Mouse (Mus musculus) midbrain, embryonic 12.5 days (tissue): Measurements from ENCODE around the gene Dhx34. TPM values are rescaled to one million over a fixed set of nuclear protein-coding genes. Genes with fewer than 3 reads are reported as not detected.
A peak's percentile ranks its signal among the peaks of the same experiment; 100 is the strongest.

Experiments used
- ATAC-seq: fragments of 200-750 bp; cut with Nextera tagmentation; 2 replicates; pipeline ENCODE4 v1.8.0; 2017; ENCODE audit warnings: low read depth, moderate TSS enrichment, moderate library complexity; ENCODE audit not compliant: low FRiP score
- H3K27ac ChIP-seq: fragments of 300-500 bp; sonication (generic); replicated peaks from 2 replicates; pipeline ENCODE4 v1.5.1; 2016; ENCODE audit warnings: mild to moderate bottlenecking
- H3K27me3 ChIP-seq: fragments of 300-500 bp; sonication (generic); 2 replicates; pipeline ENCODE4 v1.6.1; 2016; ENCODE audit warnings: mild to moderate bottlenecking
- H3K36me3 ChIP-seq: fragments of 300-500 bp; sonication (generic); 2 replicates; pipeline ENCODE4 v1.6.1; 2016
- H3K4me1 ChIP-seq: fragments of 300-500 bp; sonication (generic); 2 replicates; pipeline ENCODE4 v1.6.1; 2016
- H3K4me2 ChIP-seq: fragments of 300-500 bp; sonication (generic); replicated peaks from 2 replicates; pipeline ENCODE4 v1.6.1; 2016; ENCODE audit warnings: mild to moderate bottlenecking, moderate library complexity
- H3K4me3 ChIP-seq: fragments of 300-500 bp; sonication (generic); 2 replicates; pipeline ENCODE4 v1.5.1; 2016; ENCODE audit warnings: mild to moderate bottlenecking
- H3K9ac ChIP-seq: fragments of 300-500 bp; sonication (generic); replicated peaks from 2 replicates; pipeline ENCODE4 v1.6.1; 2016; ENCODE audit warnings: mild to moderate bottlenecking, moderate library complexity
- H3K9me3 ChIP-seq: fragments of 300-500 bp; sonication (generic); 2 replicates; pipeline ENCODE4 v1.6.1; 2016; ENCODE audit warnings: mild to moderate bottlenecking
- WGBS: fragments of 180-500 bp; shearing (Covaris S2); methylation state at CpG from one replicate; pipeline ENCODE4 v1.1.7; 2016; 5-methylcytosine and 5-hydroxymethylcytosine counted together
- polyA plus RNA-seq: library from polyadenylated mRNA; unstranded; fragments of >200 nt; fragmentation: Nextera tagmentation; extraction: Ambion mirVana; gene quantifications from 2 replicates; pipeline ENCODE4 v1.2.1, GENCODE M21; 2016

The Dhx34 gene
- polyA plus RNA-seq, 1 experiment from 2014 or later: 18.9 TPM

DNA sequence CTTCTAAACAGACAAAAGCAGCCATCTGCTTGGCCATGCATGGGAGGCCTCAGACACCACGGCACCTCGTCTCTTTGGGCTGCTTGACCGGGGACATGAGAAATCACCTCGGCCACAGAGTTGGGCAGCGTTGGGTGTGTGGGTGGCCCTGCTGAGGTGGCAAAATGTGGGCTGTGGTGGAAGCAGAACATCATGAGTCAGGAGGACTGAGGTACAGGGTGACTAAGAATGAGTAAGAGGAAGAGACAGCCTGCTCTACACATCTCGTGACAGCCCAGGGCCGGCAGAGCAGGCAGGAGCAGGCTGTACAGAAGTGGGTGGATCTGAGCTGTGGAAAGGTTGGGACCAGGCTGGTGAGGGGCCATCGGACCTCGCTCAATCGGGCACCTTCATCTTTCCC lies 14.3 kb downstream of the Dhx34 start:
- no peak for ATAC-seq
- H3K4me2 ChIP-seq: no peak overlapping the region
- H3K9me3 ChIP-seq: no peaks in the 10 kb centered on the region
- peaks cover 88% of the 10 kb centered on the region for H3K36me3 ChIP-seq
- H3K4me1 ChIP-seq: no peaks in the 10 kb centered on the region
- H3K9ac ChIP-seq: no peak overlapping the region
- no peak overlapping the region for H3K4me3 ChIP-seq
- 93% methylated on average over 10 of the region's 10 CpGs for WGBS
- no peak overlapping the region for H3K27ac ChIP-seq
- no peaks in the 10 kb centered on the region for H3K27me3 ChIP-seq

DNA sequence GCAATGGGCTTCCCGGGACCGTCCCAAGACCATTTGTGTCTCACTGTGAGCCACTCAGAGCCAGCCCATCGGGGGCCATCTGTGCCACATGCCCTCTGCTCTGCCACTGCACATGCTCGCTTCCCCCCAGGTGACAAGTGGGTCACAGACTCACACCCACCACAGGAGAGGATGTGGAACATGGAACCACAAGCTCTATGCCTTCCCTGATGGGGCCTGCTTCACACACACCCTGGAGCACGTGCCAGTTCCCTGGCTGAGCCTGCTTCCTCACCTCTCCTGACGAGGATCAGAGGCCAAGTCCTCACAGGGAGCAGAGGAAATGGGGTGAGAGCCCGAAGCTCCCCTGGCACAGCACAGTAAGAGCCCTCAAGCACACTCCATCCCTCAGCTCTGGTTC lies 14.8 kb downstream of the Dhx34 start:
- WGBS: 90% methylated on average over 7 of the region's 7 CpGs
- H3K4me3 ChIP-seq: no peak overlapping the region
- no peaks in the 10 kb centered on the region for H3K4me1 ChIP-seq
- H3K4me2 ChIP-seq: no peak overlapping the region
- H3K27me3 ChIP-seq: no peaks in the 10 kb centered on the region
- H3K9me3 ChIP-seq: no peaks in the 10 kb centered on the region
- no peak overlapping the region for H3K9ac ChIP-seq
- no peak for ATAC-seq
- H3K36me3 ChIP-seq: peaks cover 90% of the 10 kb centered on the region
- no peak overlapping the region for H3K27ac ChIP-seq

DNA sequence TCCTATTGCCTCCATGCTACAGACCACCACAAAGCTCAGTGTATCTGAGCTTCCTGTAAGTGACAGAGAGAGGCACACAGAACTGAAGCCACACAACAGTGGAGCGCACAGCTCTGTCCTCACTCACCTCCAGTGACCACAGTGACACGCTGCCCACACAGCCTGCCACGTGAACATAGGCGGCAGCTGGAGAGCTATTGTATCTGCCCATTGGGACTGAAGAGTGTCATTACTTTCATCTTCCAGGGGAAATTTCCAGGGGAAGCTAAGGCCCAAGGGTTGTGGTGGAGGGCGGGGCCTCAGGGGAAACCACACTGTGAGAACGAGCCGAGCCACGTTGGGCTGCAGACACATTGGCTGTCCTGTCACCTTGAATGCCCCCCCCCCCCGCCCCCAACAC lies 17.0 kb downstream of the Dhx34 start:
- peaks cover 91% of the 10 kb centered on the region for H3K36me3 ChIP-seq
- H3K4me3 ChIP-seq: no peak overlapping the region
- no peak for ATAC-seq
- 87% methylated on average over 9 of the region's 9 CpGs for WGBS
- H3K4me1 ChIP-seq: no peaks in the 10 kb centered on the region
- no peaks in the 10 kb centered on the region for H3K9me3 ChIP-seq
- H3K4me2 ChIP-seq: no peak overlapping the region
- no peak overlapping the region for H3K9ac ChIP-seq
- no peak overlapping the region for H3K27ac ChIP-seq
- H3K27me3 ChIP-seq: no peaks in the 10 kb centered on the region

DNA sequence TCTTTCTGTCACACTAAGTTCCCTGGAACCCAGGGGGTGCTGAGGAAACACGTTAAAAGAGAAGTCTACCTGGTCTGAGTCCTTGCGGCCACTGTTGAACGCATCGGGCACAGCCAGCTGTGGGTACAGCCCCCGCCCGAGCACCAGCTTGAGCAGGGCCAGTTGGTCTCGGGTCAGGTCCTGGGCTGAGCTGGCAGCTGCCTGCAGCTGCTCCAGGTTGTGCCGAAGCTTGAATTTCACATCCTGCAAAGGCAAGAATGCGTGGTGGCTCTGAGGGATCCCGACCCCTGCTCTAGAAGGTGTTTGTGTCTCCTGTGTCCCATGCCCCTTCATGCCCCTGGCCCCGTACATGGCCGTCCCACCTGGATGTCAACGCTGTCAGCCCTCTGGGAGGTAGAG lies 18.3 kb downstream of the Dhx34 start:
- Histone ChIP-seq H3K36me3 (peaks cover 91% of the 10 kb centered on the region), H3K4me2 (no peak overlapping the region), H3K9ac (no peak overlapping the region), H3K27ac (no peak overlapping the region), H3K9me3 (no peaks in the 10 kb centered on the region), H3K4me1 (no peaks in the 10 kb centered on the region), H3K4me3 (no peak overlapping the region), H3K27me3 (no peaks in the 10 kb centered on the region)
- ATAC-seq: no peak
- WGBS: 92% methylated on average over 13 of the region's 13 CpGs

DNA sequence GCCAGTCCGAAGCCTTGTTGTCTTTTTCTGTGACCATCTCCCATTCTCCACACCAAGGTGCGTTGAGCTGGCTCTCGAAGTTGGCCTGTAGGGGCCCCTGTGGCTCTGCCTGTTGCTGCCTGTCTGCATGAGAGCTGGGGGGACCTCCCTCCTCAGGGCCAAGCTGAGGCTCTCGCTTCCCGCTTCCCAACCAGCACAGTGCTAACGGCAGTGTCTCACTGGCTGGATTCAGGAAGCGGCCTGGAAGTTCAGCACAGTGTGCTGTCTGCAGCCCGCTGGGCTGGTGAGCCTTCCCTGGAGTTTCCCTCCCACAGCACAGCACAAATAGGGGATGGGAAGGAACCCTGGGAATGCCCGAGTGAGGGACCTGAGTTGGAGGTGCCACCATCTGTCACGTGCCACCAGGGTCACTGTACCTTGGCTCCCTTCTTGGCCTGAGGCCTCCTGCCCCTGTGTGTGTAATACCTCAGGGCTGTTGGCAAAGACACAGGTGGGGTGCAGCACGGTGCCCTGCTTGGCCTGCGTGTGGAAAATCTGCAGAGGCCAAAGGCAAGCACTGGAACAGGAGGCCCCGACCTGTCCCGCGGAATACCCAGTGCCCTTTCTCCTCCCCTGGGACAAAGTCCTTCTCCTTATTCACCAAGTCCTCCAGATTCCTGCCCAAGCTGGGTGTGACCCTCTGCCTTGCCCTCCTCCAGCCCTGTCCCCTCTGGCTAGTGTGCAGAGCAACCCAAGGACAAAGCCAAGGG lies 18.9 kb downstream of the Dhx34 start:
- WGBS: 86% methylated on average over 15 of the region's 15 CpGs
- Histone ChIP-seq H3K27me3 (no peaks in the 10 kb centered on the region), H3K9me3 (no peaks in the 10 kb centered on the region), H3K27ac (no peak overlapping the region), H3K36me3 (peaks cover 94% of the 10 kb centered on the region), H3K4me1 (no peaks in the 10 kb centered on the region), H3K4me3 (no peak overlapping the region), H3K4me2 (no peak overlapping the region), H3K9ac (no peak overlapping the region)
- no peak for ATAC-seq

DNA sequence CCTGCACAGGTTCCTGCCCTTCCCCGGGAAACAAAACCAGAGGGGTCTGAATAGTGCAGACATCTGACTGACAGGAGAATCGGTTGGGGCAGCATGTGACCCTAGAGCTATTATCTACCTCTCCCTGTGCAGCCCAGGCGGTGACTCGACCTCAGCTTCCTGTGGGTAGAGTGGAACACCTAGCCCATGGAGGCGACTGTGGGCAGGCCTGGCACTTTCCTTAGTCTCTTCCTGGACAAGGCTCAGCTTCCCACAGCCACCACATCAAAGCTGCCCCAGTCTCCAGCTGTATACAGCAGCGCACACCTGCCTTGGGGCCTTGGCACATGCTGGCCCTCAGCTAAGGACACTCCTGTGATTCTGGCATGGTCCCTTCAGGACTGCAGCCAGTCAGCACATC lies 20.7 kb downstream of the Dhx34 start:
- H3K9ac ChIP-seq: no peak overlapping the region
- no peak for ATAC-seq
- H3K27me3 ChIP-seq: no peaks in the 10 kb centered on the region
- peaks cover 100% of the 10 kb centered on the region for H3K36me3 ChIP-seq
- 83% methylated on average over 6 of the region's 6 CpGs for WGBS
- H3K4me2 ChIP-seq: no peak overlapping the region
- H3K9me3 ChIP-seq: no peaks in the 10 kb centered on the region
- no peaks in the 10 kb centered on the region for H3K4me1 ChIP-seq
- no peak overlapping the region for H3K27ac ChIP-seq
- H3K4me3 ChIP-seq: no peak overlapping the region

DNA sequence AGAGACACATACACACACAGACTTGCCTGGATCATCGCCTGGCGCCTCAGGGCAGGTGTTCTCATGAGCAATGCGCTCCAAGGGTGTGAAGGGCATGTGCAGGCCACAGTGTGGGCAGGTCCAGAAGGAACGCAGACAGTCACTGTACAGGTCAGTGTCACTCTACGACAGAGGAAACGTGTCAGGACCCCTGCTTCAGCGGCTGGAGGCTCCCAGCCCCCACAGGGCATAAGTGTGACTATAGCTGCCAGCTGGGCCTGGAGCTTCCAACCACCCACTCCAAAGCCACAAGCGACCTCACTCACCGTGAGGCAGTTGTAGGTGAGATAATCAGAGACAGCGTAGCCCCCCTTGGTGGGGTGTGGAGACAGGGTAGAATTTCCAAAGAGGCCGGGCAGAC lies 23.3 kb downstream of the Dhx34 start:
- ATAC-seq: no peak
- Histone ChIP-seq H3K27me3 (no peaks in the 10 kb centered on the region), H3K36me3 (peaks cover 80% of the 10 kb centered on the region), H3K27ac (no peak overlapping the region), H3K4me2 (no peak overlapping the region), H3K9me3 (no peaks in the 10 kb centered on the region), H3K9ac (no peak overlapping the region), H3K4me1 (no peaks in the 10 kb centered on the region), H3K4me3 (no peak overlapping the region)
- 88% methylated on average over 11 of the region's 11 CpGs for WGBS

DNA sequence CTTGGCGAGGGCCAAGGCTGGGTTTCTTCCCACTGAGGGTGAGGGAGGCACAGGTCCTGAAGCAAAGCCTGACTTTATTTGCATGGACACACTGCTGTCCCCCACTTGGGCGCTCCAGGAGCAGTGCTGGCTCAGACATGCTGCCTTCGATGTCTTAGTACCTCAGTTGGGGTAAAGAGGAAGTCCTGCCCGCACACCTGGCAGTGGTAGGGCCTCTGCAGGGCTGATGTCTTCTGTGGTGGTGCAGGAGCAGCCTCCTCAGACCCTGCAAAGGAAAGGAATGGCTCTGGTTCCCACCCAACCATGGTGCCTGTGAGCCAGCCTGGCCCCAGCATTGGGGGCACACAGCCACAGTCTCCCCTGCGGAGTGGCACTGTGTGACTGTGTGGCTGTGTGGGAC lies 24.7 kb downstream of the Dhx34 start:
- H3K4me3 ChIP-seq: no peak overlapping the region
- H3K27me3 ChIP-seq: no peaks in the 10 kb centered on the region
- no peak overlapping the region for H3K9ac ChIP-seq
- H3K9me3 ChIP-seq: no peaks in the 10 kb centered on the region
- H3K4me1 ChIP-seq: no peaks in the 10 kb centered on the region
- ATAC-seq: no peak
- H3K4me2 ChIP-seq: no peak overlapping the region
- H3K36me3 ChIP-seq: peaks cover 66% of the 10 kb centered on the region
- no peak overlapping the region for H3K27ac ChIP-seq
- 85% methylated on average over 5 of the region's 5 CpGs for WGBS

DNA sequence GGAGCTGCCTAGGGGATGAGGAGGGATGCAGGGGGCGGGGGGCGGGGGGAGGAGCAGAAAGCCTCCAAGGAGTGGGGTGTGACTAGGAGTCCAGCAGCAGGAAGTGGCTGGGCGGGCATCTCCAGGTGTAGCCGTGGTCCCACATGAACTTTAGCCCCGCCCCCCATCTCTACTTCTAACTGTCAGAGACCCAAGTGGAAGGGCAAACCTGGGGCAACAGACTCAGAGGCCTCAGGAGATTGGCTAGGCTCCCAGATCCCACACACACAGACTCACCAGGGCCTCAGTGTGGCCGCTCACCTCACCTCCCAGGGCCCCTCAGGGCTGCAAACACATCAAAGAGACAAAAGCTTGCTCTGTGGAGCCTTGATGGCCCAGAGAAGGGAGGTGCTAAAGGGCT lies 25.2 kb downstream of the Dhx34 start:
- Histone ChIP-seq H3K4me2 (no peak overlapping the region), H3K9me3 (no peaks in the 10 kb centered on the region), H3K27ac (no peak overlapping the region), H3K9ac (no peak overlapping the region), H3K27me3 (no peaks in the 10 kb centered on the region), H3K36me3 (peaks cover 60% of the 10 kb centered on the region), H3K4me1 (no peaks in the 10 kb centered on the region), H3K4me3 (no peak overlapping the region)
- WGBS: 84% methylated on average over 6 of the region's 6 CpGs
- ATAC-seq: no peak

DNA sequence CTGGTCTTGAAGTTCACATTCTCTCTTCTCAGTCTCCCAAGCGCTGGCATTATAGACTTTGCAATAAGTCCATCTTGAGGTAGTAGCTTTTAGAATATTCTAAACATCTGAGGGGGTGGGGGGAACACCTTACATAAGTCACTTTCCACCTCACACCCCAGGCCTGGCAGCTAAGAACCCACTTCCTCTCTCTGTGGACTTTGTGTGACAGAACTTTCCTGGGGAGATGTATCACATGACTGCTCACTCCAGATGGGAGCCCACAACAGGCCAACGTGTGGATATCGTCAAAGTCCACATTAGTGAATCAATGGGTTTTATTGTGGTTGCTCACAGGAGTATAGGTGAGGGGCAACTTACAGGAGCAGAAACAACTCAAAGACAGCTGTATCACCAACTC lies 28.1 kb downstream of the Dhx34 start:
- no peak overlapping the region for H3K9ac ChIP-seq
- 60% methylated on average over 3 of the region's 3 CpGs for WGBS

DNA sequence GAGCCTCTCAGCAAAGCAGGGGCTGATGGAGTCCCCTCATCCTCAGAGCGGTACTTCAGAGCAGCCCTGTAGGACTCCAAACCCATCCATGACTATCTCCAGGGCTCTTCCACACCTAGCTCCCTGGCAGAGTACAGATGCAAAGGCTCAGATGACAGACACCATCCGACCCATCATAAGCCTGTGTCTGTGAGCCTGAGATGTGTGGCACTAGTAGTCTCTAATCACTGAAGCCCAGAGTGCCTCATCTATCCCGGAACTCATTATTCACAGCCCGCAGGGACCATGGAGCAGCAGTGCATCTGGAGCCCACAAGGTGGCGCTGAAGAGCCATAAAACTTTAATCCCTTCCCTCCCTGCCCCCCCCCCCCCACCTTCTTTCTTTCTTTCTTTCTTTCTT lies 29.5 kb downstream of the Dhx34 start:
- Histone ChIP-seq H3K9ac (0 out of 2 replicates have a peak overlapping the region, but pooled peaks have one; percentile 5), H3K4me3 (no peak overlapping the region), H3K4me2 (no peak overlapping the region), H3K27ac (no peak overlapping the region), H3K36me3 (peaks cover 17% of the 10 kb centered on the region), H3K4me1 (no peaks in the 10 kb centered on the region), H3K27me3 (peaks cover 20% of the 10 kb centered on the region), H3K9me3 (no peaks in the 10 kb centered on the region)
- peak; percentile 63; the same call in 1 of the 2 replicates for ATAC-seq
- WGBS: 17% methylated on average over 5 of the region's 5 CpGs

More for the DNA sequence above, 28.1 kb downstream of the Dhx34 start:
- ATAC-seq: no peak
- H3K4me2 ChIP-seq: no peak overlapping the region
- H3K9me3 ChIP-seq: no peaks in the 10 kb centered on the region
- no peak overlapping the region for H3K4me3 ChIP-seq
- no peaks in the 10 kb centered on the region for H3K4me1 ChIP-seq
- no peak overlapping the region for H3K27ac ChIP-seq
- peaks cover 31% of the 10 kb centered on the region for H3K36me3 ChIP-seq
- peaks cover 20% of the 10 kb centered on the region for H3K27me3 ChIP-seq

DNA sequence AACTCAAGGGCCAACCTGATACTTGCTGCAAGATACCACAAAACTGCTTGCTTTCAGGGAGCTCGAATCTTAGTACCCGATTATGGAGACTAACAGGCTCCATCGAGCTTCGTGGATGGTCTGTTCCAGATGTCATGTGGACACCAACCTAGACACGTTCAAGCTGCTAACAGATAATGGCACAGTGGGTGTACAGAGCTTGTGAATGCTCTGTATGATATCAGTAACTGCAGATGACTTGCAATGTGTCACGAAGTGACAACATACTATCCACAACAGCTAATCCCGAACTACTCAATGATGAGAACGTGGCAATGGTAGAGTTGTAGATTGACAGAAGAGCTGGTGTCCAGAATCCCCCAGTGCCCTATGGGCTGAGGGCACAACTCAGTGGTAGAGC lies 34.3 kb downstream of the Dhx34 start:
- H3K9ac ChIP-seq: no peak overlapping the region
- H3K4me2 ChIP-seq: no peak overlapping the region
- ATAC-seq: no peak
- peaks cover 20% of the 10 kb centered on the region for H3K27me3 ChIP-seq
- no peaks in the 10 kb centered on the region for H3K4me1 ChIP-seq
- peaks cover 38% of the 10 kb centered on the region for H3K36me3 ChIP-seq
- 87% methylated on average over 8 of the region's 8 CpGs for WGBS
- H3K9me3 ChIP-seq: no peaks in the 10 kb centered on the region
- no peak overlapping the region for H3K4me3 ChIP-seq
- no peak overlapping the region for H3K27ac ChIP-seq

DNA sequence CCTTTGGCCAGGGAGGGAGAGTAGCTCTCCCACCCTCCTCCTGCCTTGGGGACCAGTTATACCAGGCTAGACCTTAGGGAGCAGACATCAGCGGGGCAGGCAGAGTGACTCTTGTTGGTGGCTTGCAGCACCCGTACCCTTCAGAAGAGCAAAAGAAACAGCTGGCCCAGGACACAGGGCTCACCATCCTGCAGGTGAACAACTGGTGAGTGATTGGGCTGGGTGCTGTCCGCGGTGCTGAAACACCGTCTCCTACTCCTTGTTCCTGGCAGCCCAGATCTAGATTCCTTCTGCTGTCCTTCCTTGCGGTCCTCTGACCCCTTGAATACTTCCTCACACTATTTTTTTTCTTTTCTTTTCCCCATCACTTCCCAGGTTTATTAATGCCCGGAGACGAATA lies 38.2 kb downstream of the Dhx34 start:
- no peaks in the 10 kb centered on the region for H3K4me1 ChIP-seq
- no peak overlapping the region for H3K4me3 ChIP-seq
- WGBS: 26% methylated on average over 8 of the region's 8 CpGs
- H3K36me3 ChIP-seq: peaks cover 66% of the 10 kb centered on the region
- H3K27me3 ChIP-seq: no peaks in the 10 kb centered on the region
- H3K9me3 ChIP-seq: no peaks in the 10 kb centered on the region
- H3K9ac ChIP-seq: no peak overlapping the region
- H3K4me2 ChIP-seq: no peak overlapping the region
- H3K27ac ChIP-seq: no peak overlapping the region
- ATAC-seq: no peak
